Mouse (Mus musculus): Measurements from ENCODE around the gene Nup107. TPM values are rescaled to one million over a fixed set of nuclear protein-coding genes. Genes with fewer than 3 reads are reported as not detected.

Nup107 gene
- total RNA-seq, 2 experiments from 2014 or later = 4.3 to 5.5 TPM

DNA sequence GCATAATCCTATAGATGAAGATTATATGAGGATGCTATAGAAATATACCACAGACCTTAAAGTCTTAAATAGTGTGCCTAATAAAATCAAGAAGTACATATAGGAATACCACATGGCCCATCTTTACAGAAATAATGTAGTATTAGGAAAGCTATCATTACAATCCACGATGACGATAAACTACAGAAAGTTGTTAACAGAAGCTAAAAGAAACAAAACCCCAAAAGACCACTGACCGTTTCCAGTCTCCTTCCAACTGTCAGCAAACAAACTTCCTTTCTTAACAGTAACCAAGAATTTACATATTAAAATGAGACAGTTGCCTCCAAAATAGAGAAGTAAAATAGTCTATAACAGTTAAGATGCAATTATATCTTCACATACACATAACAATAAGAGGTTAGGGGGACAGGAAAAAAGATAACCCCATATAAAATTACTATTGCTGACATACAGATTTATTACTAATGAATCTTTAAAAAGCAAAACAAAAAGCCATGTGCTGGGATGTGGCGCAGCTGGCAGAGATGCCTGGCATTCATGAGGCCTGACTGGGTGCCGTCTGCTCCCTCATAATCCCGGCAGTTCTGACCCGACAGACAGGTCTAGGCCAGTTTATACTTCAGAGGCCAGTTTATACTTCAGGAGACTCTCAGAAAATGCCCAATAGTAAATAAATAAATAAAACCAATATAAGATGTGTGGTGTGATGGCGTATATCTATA is 12.8 kb downstream of the Nup107 start:
- intact Hi-C loops (cut with DNase I) = no loop called here
- no peak for DNase-seq

GRCm38 (mm10) chr10:117778951-117779350 is 13.6 kb downstream of the Nup107 start:
- intact Hi-C loops (cut with DNase I) = no loop called here
- no peak for DNase-seq

GRCm38 (mm10) chr10:117778328-117778910 is 14.1 kb downstream of the Nup107 start:
- intact Hi-C loops (cut with DNase I) = no loop called here
- no peak for DNase-seq

GRCm38 (mm10) chr10:117777501-117778327 is 14.8 kb downstream of the Nup107 start:
- DNase-seq = no peak
- intact Hi-C loops (cut with DNase I) = no loop called here

GRCm38 (mm10) chr10:117777103-117777470 is 15.4 kb downstream of the Nup107 start:
- intact Hi-C loops (cut with DNase I) = no loop called here

GRCm38 (mm10) chr10:117776281-117777102 is 16.0 kb downstream of the Nup107 start:
- intact Hi-C loops (cut with DNase I) = no loop called here
- no peak for DNase-seq

More at GRCm38 (mm10) chr10:117777103-117777470, 15.4 kb downstream of the Nup107 start:
- DNase-seq = no peak

DNA sequence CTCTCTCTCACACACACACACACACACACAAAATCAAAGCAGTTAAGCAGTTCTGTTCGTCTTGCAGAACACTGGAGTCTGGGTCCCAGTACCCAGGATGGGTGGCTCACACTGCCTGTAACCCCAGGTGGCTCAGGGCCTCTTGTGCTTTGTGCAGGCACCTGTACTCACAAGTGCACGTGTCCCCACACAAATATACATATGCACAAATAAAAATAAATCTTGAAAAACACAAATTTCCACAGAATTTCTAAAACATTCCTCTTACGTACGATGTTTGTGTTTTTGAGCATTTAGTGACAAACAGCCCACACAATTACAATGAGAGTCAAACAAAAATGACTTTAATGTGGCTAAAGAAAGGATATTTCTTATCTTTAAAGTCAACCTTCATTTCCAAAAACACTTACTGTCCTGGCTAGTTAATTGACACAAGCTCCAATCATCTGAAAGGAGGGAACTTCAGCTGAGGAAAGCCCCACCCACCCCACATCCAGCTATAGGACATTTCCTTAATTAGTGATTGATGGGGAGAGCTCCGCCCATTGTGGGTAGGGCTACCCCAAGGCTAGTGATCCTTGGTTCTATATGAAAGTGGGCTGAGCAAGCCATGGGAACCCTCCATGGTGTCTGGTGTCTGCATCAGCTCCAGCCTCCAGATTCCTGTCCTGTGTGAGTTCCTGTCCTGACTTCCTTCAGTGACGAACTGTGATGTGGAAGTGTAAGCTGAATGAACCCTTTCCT is 16.9 kb downstream of the Nup107 start:
- intact Hi-C loops (cut with DNase I) = no loop called here
- no peak for DNase-seq

- intact Hi-C loops (cut with DNase I) = no loop called here
- DNase-seq = no peak
Measured at GRCm38 (mm10) chr10:117774817-117775120, 17.7 kb downstream of the Nup107 start.

DNA sequence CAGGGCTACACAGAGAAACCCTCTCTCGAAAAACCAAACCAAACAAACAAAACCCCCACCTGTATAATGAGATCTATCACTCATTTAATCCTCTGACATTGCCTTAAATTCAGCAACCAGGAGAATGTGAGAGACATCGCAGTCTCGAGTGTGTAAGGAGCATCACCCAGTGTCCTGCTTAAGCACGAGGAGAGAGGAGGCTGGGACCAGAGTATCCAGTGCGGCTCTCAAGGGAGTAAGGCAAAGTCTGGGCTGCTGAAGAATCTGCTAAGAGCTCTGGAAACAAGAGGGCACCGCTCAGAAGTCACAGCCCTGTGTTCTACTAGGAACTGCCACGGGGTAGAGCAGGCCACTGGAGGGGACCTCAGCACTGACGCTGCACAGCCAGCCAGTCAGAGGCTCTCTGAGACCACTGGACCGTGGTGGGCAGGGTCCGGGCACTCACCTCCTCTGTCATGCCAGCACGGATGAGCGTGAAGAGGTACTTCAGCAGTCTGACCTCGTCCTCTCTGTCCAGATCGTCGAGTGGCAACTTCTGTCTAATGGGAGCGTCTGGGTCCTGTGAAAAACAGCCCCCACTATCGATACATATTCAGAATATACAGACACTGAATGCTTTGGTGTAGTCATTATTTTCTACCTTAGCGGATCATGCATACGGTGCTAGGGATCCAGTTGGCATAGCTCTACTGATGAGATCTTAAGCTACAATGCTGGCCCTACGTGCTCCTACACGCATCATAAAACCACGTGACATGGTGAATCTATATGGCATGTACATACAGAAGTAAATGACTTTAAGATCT is 18.3 kb downstream of the Nup107 start:
- DNase-seq = no peak
- intact Hi-C loops (cut with DNase I) = no loop called here

GRCm38 (mm10) chr10:117773106-117773720 is 19.3 kb downstream of the Nup107 start:
- DNase-seq = no peak

DNA sequence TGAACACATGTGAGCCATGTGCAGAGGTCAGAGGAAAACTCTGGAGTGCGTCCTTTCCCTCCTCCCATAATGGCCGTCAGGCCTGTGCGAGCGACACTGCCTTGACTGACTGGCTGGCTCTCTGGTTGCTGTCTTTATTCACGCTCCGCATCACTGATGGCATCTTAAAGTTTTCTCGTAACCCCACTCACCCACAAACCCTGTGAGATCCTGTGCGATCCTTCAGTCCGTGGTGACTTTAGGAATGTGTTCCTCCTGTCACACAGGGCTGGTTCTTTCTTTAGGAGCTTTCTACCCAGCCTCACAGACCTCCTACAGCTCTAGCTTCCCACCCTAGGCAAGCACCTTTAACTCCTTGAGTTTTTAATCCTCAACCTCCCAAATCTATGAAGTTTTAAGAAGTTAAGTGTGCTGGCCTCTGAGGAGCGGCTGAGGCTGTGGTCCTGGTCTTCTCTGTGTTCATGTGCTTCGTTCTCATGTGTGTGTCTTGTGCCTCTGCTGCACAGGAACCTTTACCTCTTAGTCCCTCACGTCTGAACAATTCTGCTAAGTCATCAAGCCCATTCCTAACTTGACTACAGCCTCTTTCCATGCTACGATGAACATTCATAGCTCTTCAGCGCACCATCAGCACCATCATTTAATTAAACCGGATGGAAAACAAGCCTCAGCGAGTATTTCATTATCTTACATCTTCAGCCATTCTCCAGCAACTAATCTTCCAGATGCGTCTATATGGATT is 20.0 kb downstream of the Nup107 start:
- intact Hi-C loops (cut with DNase I) = no loop called here
- no peak for DNase-seq

More at GRCm38 (mm10) chr10:117773106-117773720, 19.3 kb downstream of the Nup107 start:
- intact Hi-C loops (cut with DNase I) = no loop called here

- DNase-seq = no peak
- intact Hi-C loops (cut with DNase I) = no loop called here
Measured at GRCm38 (mm10) chr10:117771131-117771510, 21.4 kb downstream of the Nup107 start.

DNA sequence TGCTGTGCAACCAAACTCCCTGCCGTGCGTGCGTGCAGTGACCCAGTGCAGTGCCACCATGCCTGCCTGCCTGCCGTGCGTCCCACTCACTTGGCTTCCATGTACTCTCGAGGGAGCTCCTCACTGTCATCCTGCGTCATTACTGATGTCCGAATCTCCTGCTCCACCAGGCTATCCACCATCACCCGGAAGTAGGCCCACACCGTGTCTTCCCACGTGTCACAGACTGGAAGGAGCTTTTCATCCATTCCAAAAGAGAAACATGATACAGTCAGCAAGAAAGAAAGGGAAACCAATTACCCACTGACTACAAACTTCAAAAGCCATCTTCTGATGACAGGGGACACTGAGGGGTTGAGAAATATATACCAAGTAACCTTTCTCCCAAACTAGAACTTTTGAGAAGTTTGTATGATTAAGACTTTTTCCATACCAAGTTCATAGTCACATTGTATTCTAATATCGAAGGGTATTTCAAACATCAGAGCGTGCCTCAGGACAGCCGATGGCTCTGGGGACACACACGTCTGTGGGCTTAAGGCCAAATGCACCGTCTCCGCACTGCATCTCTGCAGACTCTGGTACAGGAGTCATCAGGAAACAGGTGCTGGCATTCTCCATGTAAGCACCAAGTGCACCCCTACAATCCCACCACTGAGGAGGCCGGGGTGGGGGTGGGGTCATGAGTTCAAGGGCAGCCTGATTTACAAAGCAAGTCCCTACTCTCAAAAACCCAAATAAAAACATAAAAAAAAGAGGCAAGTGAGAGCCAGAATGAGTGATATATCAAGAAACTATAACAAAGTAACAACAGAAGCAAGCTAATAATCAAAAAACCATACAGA is 22.0 kb downstream of the Nup107 start:
- intact Hi-C loops (cut with DNase I) = no loop called here
- DNase-seq = no peak

GRCm38 (mm10) chr10:117769541-117770285 is 22.8 kb downstream of the Nup107 start:
- DNase-seq = no peak
- intact Hi-C loops (cut with DNase I) = no loop called here

GRCm38 (mm10) chr10:117768141-117768440 is 24.4 kb downstream of the Nup107 start:
- intact Hi-C loops (cut with DNase I) = no loop called here
- DNase-seq = no peak

GRCm38 (mm10) chr10:117767286-117768140 is 25.0 kb downstream of the Nup107 start:
- intact Hi-C loops (cut with DNase I) = no loop called here
- no peak for DNase-seq

All from gastrocnemius, postnatal 36 days (tissue).